Mouse (Mus musculus): ENCODE results near the gene Gm37240. TPM values are rescaled to one million over a fixed set of nuclear protein-coding genes. Genes with fewer than 3 reads are reported as not detected.
A peak's percentile ranks its signal among the peaks of the same experiment; 100 is the strongest.

The Gm37240 gene
- polyA plus RNA-seq, 1 experiment from 2014 or later = 4.6 TPM

DNA sequence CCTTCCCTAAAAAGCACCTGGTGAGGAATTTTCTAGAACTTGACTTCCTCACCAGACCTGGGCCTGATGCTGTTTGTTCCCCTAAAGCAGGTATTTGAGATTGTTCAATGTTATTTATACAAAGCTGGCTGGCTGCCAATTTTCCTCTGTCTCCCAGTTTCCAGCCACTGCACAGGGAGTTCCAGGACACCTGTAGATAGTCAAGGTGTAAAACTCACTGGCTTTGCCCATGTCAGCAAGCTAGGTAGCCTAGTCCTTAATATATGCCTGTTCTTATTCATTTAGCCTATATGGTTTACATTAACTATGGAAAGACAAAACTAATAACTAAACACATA lies 44.5 kb downstream of the Gm37240 start:
- H3K9me3 ChIP-seq (ENCODE audit: control insufficient read depth, low read length) = no peaks in the 10 kb centered on the region

DNA sequence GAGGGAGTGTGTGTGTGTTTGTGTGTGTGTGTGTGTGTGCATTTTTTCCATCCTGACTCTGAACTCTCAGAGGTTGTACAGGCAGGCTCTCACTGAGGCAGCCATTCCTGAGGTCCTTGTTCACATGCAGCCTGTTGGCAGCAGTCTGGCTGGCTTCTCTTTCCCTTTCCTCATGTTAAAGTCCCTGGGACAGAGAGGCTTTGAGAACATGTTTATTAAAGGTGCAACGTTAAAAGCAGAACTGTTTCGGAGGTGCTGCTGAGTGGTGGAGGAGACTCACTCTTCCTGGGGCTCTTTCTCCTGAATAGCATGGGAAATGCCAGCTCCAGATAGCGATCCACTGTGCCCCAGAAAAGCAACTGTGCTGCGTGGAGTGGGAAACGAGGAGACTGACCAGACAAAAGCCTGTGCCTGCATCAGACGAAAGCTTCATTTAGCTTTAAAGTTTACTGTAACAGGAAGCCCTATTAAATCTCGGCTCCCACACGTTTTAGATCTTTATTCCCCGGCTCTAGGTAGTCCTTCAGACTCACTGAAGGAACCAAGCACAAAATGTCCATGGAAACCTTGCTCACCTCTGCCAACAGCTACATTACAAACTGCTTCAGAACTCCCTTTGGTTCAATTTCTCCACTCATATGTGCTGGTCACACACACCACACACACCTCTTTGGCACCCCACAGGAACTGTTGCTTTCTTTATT lies 45.0 kb downstream of the Gm37240 start:
- Histone ChIP-seq H3K4me2 (ENCODE audit: low read depth, low read length) (no peak overlapping the region), H3K9ac (ENCODE audit: low read length) (no peak overlapping the region; the same call in 1 of the 2 replicates), H3K36me3 (ENCODE audit: control insufficient read depth, insufficient read depth, low read length) (no peaks in the 10 kb centered on the region), H3K9me3 (ENCODE audit: control insufficient read depth, low read length) (no peaks in the 10 kb centered on the region), H3K4me3 (ENCODE audit: low read length) (no peak overlapping the region), H3K4me1 (replicated peaks; ENCODE audit: control insufficient read depth, insufficient read depth, low read length) (peaks cover 12% of the 10 kb centered on the region), H3K27ac (ENCODE audit: low read length) (peak overlapping the region; percentile 76), H3K27me3 (ENCODE audit: control insufficient read depth, insufficient read depth, low read depth, low read length) (no peaks in the 10 kb centered on the region)
- ATAC-seq (ENCODE audit: low read depth) = no peak
- WGBS = 24% methylated on average over 9 of the region's 9 CpGs

More for the DNA sequence above, 44.5 kb downstream of the Gm37240 start:
- peak; percentile 51; the same call in 1 of the 2 replicates for ATAC-seq (ENCODE audit: low read depth)
- H3K36me3 ChIP-seq (ENCODE audit: control insufficient read depth, insufficient read depth, low read length) = no peaks in the 10 kb centered on the region
- H3K9ac ChIP-seq (ENCODE audit: low read length) = no peak overlapping the region
- H3K27me3 ChIP-seq (ENCODE audit: control insufficient read depth, insufficient read depth, low read depth, low read length) = no peaks in the 10 kb centered on the region
- no peak overlapping the region for H3K4me3 ChIP-seq (ENCODE audit: low read length)
- peak overlapping the region; percentile 76 for H3K27ac ChIP-seq (ENCODE audit: low read length)
- H3K4me2 ChIP-seq (ENCODE audit: low read depth, low read length) = no peak overlapping the region
- H3K4me1 ChIP-seq (replicated peaks; ENCODE audit: control insufficient read depth, insufficient read depth, low read length) = peaks cover 12% of the 10 kb centered on the region

DNA sequence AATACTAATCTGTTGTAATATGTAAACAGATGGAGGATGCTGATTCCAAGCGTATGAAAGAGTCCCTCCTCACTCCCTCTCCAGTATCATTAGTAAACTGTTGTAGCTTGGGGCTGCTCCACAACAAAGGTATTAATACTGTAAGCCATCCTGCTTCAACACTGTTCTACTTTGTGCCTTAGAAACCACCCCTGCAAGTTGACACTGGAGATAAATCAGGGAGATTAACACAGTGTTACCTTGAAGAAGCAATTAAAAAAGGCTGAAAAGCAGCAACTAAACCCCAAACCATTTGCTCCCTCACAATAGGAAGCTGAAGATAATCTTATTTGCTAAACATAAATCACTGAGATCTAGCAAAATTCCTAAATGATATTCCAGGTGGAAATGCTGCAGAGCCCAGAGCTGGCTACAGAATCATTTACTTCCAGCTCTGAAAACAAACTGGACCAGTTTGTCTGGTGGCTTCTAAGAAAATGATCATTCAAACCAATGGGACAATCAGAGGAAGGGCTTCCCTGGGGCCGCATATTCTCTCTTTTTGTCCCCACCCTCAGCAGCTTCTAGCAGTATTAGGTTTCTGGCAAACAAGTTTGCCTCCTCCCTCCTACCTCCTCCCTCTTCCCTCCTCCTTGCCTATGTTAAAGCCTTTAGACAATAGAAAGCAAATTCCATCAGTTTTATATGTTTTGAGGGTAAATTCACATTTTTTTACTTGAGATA lies 45.7 kb downstream of the Gm37240 start:
- Histone ChIP-seq H3K9ac (ENCODE audit: low read length) (no peak overlapping the region), H3K9me3 (ENCODE audit: control insufficient read depth, low read length) (no peaks in the 10 kb centered on the region), H3K4me3 (ENCODE audit: low read length) (no peak overlapping the region), H3K27me3 (ENCODE audit: control insufficient read depth, insufficient read depth, low read depth, low read length) (no peaks in the 10 kb centered on the region), H3K27ac (ENCODE audit: low read length) (peak overlapping the region; percentile 76; the same call in 1 of the 2 replicates), H3K4me1 (replicated peaks; ENCODE audit: control insufficient read depth, insufficient read depth, low read length) (peaks cover 12% of the 10 kb centered on the region), H3K36me3 (ENCODE audit: control insufficient read depth, insufficient read depth, low read length) (no peaks in the 10 kb centered on the region), H3K4me2 (ENCODE audit: low read depth, low read length) (no peak overlapping the region)
- ATAC-seq (ENCODE audit: low read depth) = no peak
- 20% methylated on average over 2 of the region's 2 CpGs for WGBS

DNA sequence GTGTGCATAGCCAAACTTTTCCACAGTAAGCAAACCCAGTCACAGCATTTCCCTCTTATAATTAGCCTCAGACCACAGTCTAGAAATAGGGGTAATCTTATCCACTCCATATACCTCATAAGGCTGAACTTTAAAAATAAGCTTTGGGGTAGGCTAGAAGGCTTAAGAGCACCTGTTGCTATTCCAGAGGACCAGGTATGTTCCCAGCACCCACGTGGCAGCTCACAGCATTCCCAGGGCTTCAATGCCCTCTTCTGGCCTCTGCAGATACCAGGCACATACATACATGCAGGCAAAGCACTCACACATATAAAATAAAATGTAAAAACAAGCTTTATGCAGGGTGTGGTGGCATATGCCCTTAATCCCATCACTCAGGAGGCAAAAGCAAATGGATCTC lies 53.7 kb downstream of the Gm37240 start:
- Histone ChIP-seq H3K4me2 (ENCODE audit: low read depth, low read length) (no peak overlapping the region), H3K4me1 (replicated peaks; ENCODE audit: control insufficient read depth, insufficient read depth, low read length) (no peaks in the 10 kb centered on the region), H3K27me3 (ENCODE audit: control insufficient read depth, insufficient read depth, low read depth, low read length) (no peaks in the 10 kb centered on the region), H3K9me3 (ENCODE audit: control insufficient read depth, low read length) (no peaks in the 10 kb centered on the region), H3K4me3 (ENCODE audit: low read length) (no peak overlapping the region), H3K9ac (ENCODE audit: low read length) (no peak overlapping the region), H3K36me3 (ENCODE audit: control insufficient read depth, insufficient read depth, low read length) (no peaks in the 10 kb centered on the region), H3K27ac (ENCODE audit: low read length) (no peak overlapping the region)
- no peak for ATAC-seq (ENCODE audit: low read depth)
- 85% methylated on average over 1 of the region's 1 CpGs for WGBS

DNA sequence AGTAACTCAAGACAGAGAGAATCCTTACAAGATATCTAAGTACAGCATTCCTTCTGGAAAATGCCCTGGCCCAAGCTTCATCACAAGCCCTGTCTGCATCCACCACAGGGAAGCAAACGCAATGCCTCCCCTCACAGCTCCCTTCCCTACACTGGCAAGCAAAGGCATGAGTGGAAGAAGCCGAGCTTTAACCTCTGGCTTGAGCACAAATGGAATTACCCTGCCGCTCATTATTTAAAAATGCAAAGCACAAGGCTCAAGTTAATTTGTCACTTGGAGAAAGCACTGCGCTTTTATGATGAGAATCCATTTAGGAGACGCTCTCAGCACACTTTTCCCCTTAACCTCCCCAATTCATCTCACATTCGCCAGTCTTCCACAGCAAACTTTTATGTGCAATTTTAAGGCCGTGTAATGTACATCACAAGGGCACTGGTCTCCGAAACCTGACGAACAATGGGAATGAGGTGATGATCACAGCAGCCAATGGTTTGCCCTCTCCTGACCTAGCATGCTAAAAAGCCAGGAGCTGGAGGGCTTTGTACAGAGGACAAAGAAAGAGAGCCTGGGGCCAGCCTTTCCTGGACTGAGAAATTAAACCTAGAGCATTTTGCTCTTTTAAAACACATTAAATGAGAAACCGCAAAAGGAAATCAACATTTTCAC lies 54.7 kb downstream of the Gm37240 start:
- WGBS = 73% methylated on average over 10 of the region's 10 CpGs
- no peak for ATAC-seq (ENCODE audit: low read depth)
- Histone ChIP-seq H3K27ac (ENCODE audit: low read length) (no peak overlapping the region), H3K9me3 (ENCODE audit: control insufficient read depth, low read length) (no peaks in the 10 kb centered on the region), H3K9ac (ENCODE audit: low read length) (no peak overlapping the region), H3K27me3 (ENCODE audit: control insufficient read depth, insufficient read depth, low read depth, low read length) (no peaks in the 10 kb centered on the region), H3K4me3 (ENCODE audit: low read length) (no peak overlapping the region), H3K4me1 (replicated peaks; ENCODE audit: control insufficient read depth, insufficient read depth, low read length) (no peaks in the 10 kb centered on the region), H3K36me3 (ENCODE audit: control insufficient read depth, insufficient read depth, low read length) (no peaks in the 10 kb centered on the region), H3K4me2 (ENCODE audit: low read depth, low read length) (no peak overlapping the region)

DNA sequence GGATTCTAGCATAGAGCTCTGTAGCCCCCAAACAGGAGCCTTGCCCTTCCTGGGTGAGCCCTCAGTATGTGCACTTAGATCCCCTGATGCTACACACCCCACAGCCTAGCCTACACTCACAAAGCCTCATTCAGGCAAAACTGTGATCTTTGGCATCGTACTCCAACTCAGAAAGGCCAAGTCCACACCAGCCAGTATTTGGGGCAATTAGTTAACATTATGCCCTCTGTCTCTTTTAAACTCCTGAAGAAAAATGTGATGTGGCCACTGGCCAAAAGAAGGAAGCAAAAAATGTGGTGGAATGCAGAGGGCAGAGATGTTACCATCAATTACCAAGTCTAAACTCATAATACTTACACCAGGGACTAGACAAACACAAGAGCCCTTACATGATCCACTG lies 55.5 kb downstream of the Gm37240 start:
- 48% methylated on average over 1 of the region's 1 CpGs for WGBS
- Histone ChIP-seq H3K4me2 (ENCODE audit: low read depth, low read length) (no peak overlapping the region), H3K36me3 (ENCODE audit: control insufficient read depth, insufficient read depth, low read length) (no peaks in the 10 kb centered on the region), H3K4me3 (ENCODE audit: low read length) (no peak overlapping the region), H3K9me3 (ENCODE audit: control insufficient read depth, low read length) (no peaks in the 10 kb centered on the region), H3K27me3 (ENCODE audit: control insufficient read depth, insufficient read depth, low read depth, low read length) (no peaks in the 10 kb centered on the region), H3K27ac (ENCODE audit: low read length) (no peak overlapping the region), H3K9ac (ENCODE audit: low read length) (no peak overlapping the region), H3K4me1 (replicated peaks; ENCODE audit: control insufficient read depth, insufficient read depth, low read length) (no peaks in the 10 kb centered on the region)
- ATAC-seq (ENCODE audit: low read depth) = no peak

DNA sequence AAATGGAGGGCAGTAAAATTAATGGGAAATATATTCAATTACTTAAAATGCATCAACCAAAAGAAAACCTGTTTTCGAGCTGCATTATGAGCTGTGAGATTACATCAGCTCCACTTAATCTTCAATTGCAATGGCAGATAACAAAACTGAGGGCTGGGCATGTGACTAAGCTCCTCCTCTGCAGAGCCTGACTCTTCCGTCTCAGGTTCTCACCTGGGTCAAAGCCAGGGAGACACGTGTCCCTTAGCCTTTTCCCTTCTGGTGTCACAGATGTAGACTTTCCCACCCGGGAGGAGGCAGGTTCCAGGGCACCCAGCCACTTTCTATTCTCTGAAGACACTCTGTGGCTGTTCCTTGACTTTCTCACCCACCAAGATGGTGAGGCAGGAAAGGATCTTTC lies 58.3 kb downstream of the Gm37240 start:
- H3K4me1 ChIP-seq (replicated peaks; ENCODE audit: control insufficient read depth, insufficient read depth, low read length) = no peaks in the 10 kb centered on the region
- whole genome bisulfite sequencing = 43% methylated on average over 4 of the region's 4 CpGs
- H3K9ac ChIP-seq (ENCODE audit: low read length) = no peak overlapping the region
- H3K27ac ChIP-seq (ENCODE audit: low read length) = no peak overlapping the region
- H3K36me3 ChIP-seq (ENCODE audit: control insufficient read depth, insufficient read depth, low read length) = no peaks in the 10 kb centered on the region
- ATAC-seq (ENCODE audit: low read depth) = no peak
- no peak overlapping the region for H3K4me3 ChIP-seq (ENCODE audit: low read length)
- no peak overlapping the region for H3K4me2 ChIP-seq (ENCODE audit: low read depth, low read length)
- no peaks in the 10 kb centered on the region for H3K9me3 ChIP-seq (ENCODE audit: control insufficient read depth, low read length)
- no peaks in the 10 kb centered on the region for H3K27me3 ChIP-seq (ENCODE audit: control insufficient read depth, insufficient read depth, low read depth, low read length)

DNA sequence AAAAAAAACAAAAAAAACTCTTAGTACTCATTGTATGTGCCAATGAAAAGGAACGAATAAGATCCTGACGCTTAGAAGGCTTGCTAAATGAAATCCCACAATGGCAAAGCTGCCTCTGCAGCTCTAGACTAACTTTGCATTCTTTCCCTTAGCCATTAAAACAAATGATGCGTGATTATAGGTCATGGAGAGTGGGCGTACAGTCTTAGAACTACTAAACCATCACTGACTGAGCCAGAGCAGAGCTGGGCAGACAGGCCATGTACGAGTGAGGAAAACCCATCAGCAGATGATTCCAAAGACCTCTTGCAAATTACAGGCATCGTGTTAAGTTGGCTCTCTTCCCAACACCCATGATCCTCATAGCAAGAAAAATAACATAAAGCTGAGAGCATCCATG lies 59.5 kb downstream of the Gm37240 start:
- 73% methylated on average over 6 of the region's 6 CpGs for WGBS

DNA sequence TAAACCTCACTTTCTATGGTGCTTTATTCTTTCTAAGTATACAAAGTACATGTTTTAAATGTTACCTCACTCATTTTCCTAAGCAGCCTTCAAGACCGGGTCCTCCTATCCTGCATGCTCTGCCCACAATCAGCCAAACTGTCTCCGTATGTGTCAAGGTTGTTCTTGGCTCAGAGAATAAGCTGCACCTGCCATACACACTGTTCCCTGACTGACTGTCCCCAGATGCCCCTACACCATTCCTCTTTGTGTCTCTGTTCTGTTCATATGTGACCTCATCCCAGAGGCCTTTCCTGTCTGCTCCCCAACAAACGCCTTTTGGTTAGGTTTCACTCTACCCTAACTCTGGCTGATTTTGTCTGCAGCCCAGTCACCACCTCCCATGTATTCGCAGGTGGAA lies 60.0 kb downstream of the Gm37240 start:
- no peak overlapping the region for H3K9ac ChIP-seq (ENCODE audit: low read length)
- WGBS = 62% methylated on average over 4 of the region's 4 CpGs

More for the DNA sequence above, 59.5 kb downstream of the Gm37240 start:
- no peak overlapping the region for H3K9ac ChIP-seq (ENCODE audit: low read length)
- H3K4me1 ChIP-seq (replicated peaks; ENCODE audit: control insufficient read depth, insufficient read depth, low read length) = no peaks in the 10 kb centered on the region
- H3K27me3 ChIP-seq (ENCODE audit: control insufficient read depth, insufficient read depth, low read depth, low read length) = no peaks in the 10 kb centered on the region
- H3K27ac ChIP-seq (ENCODE audit: low read length) = no peak overlapping the region
- H3K4me2 ChIP-seq (ENCODE audit: low read depth, low read length) = no peak overlapping the region
- no peak overlapping the region for H3K4me3 ChIP-seq (ENCODE audit: low read length)
- H3K9me3 ChIP-seq (ENCODE audit: control insufficient read depth, low read length) = no peaks in the 10 kb centered on the region
- no peaks in the 10 kb centered on the region for H3K36me3 ChIP-seq (ENCODE audit: control insufficient read depth, insufficient read depth, low read length)
- no peak for ATAC-seq (ENCODE audit: low read depth)

More for the DNA sequence above, 60.0 kb downstream of the Gm37240 start:
- Histone ChIP-seq H3K36me3 (ENCODE audit: control insufficient read depth, insufficient read depth, low read length) (no peaks in the 10 kb centered on the region), H3K9me3 (ENCODE audit: control insufficient read depth, low read length) (no peaks in the 10 kb centered on the region), H3K4me2 (ENCODE audit: low read depth, low read length) (no peak overlapping the region), H3K4me1 (replicated peaks; ENCODE audit: control insufficient read depth, insufficient read depth, low read length) (no peaks in the 10 kb centered on the region), H3K27ac (ENCODE audit: low read length) (no peak overlapping the region), H3K4me3 (ENCODE audit: low read length) (no peak overlapping the region), H3K27me3 (ENCODE audit: control insufficient read depth, insufficient read depth, low read depth, low read length) (no peaks in the 10 kb centered on the region)
- ATAC-seq (ENCODE audit: low read depth) = no peak
